Mouse (Mus musculus): ENCODE measurements around the gene 4933412E24Rik. TPM values are rescaled to one million over a fixed set of nuclear protein-coding genes. Genes with fewer than 3 reads are reported as not detected.

4933412E24Rik gene
- polyA plus RNA-seq (2012; ENCODE audit: low replicate concordance): not detected in 2 replicates

DNA sequence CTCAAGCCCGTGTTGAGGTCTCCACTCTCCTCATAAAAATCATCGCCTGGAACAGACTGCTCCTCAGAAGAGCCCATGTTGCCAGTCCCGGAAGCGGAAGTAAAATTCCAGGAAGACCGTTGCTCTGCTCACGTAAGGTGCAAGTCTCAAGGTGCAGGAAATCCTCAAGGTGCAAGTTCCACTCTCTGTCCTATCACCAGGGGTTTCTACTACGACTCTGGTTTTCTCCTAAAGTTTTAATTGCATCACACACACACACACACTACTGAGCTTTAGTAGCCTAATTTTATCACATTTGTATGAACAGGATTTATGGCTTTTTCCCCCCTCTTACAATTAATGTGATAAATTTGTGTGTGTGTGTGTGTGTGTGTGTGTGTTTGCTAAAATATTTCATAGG lies at the start of gene 4933412E24Rik:
Gene 4933412E24Rik (minus strand): TSS at position 101 of the 400 bp plus-strand sequence.

All from hematopoietic multipotent progenitor cell, adult 10-12 weeks (in vitro differentiated cells).